Mouse (Mus musculus): ENCODE measurements around the gene Gpank1.
A peak's percentile ranks its signal among the peaks of the same experiment; 100 is the strongest.

The Gpank1 gene

GRCm38 (mm10) chr17:35131500-35132173 lies 10.4 kb downstream of the Gpank1 start, which contains the start of gene Apom:
Gene Apom, minus strand, starts transcription at chr17:35132050.
- no peak for ATAC-seq (ENCODE audit: low TSS enrichment)

GRCm38 (mm10) chr17:35132174-35132560 lies 10.9 kb downstream of the Gpank1 start:
- no peak for ATAC-seq (ENCODE audit: low TSS enrichment)

GRCm38 (mm10) chr17:35133517-35133916 lies 12.3 kb downstream of the Gpank1 start:
- no peak for ATAC-seq (ENCODE audit: low TSS enrichment)

- ATAC-seq (ENCODE audit: low TSS enrichment) = peak; percentile 94
Observed at GRCm38 (mm10) chr17:35134801-35135590, 13.7 kb downstream of the Gpank1 start, which contains the start of gene Bag6. Gene Bag6, plus strand, starts transcription at chr17:35135178.

- ATAC-seq (ENCODE audit: low TSS enrichment) = peak; percentile 58
Observed at GRCm38 (mm10) chr17:35135591-35136320, 14.5 kb downstream of the Gpank1 start.

GRCm38 (mm10) chr17:35139269-35139668 lies 18.0 kb downstream of the Gpank1 start:
- no peak for ATAC-seq (ENCODE audit: low TSS enrichment)

- ATAC-seq (ENCODE audit: low TSS enrichment) = no peak
Observed at GRCm38 (mm10) chr17:35140490-35140996, 19.3 kb downstream of the Gpank1 start.

- ATAC-seq (ENCODE audit: low TSS enrichment) = no peak
Observed at GRCm38 (mm10) chr17:35141971-35142370, 20.7 kb downstream of the Gpank1 start.

GRCm38 (mm10) chr17:35146139-35146538 lies 24.9 kb downstream of the Gpank1 start:
- no peak for ATAC-seq (ENCODE audit: low TSS enrichment)

- no peak for ATAC-seq (ENCODE audit: low TSS enrichment)
Observed at GRCm38 (mm10) chr17:35147348-35147747, 26.1 kb downstream of the Gpank1 start.

GRCm38 (mm10) chr17:35147922-35148639 lies 26.8 kb downstream of the Gpank1 start:
- peak; percentile 38; the same call in 1 of the 2 replicates for ATAC-seq (ENCODE audit: low TSS enrichment)

GRCm38 (mm10) chr17:35152121-35152520 lies 30.9 kb downstream of the Gpank1 start:
- no peak for ATAC-seq (ENCODE audit: low TSS enrichment)

GRCm38 (mm10) chr17:35153077-35153476 lies 31.8 kb downstream of the Gpank1 start:
- ATAC-seq (ENCODE audit: low TSS enrichment) = no peak

GRCm38 (mm10) chr17:35153931-35154330 lies 32.7 kb downstream of the Gpank1 start:
- no peak for ATAC-seq (ENCODE audit: low TSS enrichment)

- no peak for ATAC-seq (ENCODE audit: low TSS enrichment)
Observed at GRCm38 (mm10) chr17:35154616-35155015, 33.4 kb downstream of the Gpank1 start.

- no peak for ATAC-seq (ENCODE audit: low TSS enrichment)
Observed at GRCm38 (mm10) chr17:35155451-35155850, 34.2 kb downstream of the Gpank1 start.

- no peak for ATAC-seq (ENCODE audit: low TSS enrichment)
Observed at GRCm38 (mm10) chr17:35156461-35157200, 35.4 kb downstream of the Gpank1 start.

GRCm38 (mm10) chr17:35157254-35157653 lies 36.0 kb downstream of the Gpank1 start:
- ATAC-seq (ENCODE audit: low TSS enrichment) = no peak

- no peak for ATAC-seq (ENCODE audit: low TSS enrichment)
Observed at GRCm38 (mm10) chr17:35157661-35158175, 36.5 kb downstream of the Gpank1 start.

GRCm38 (mm10) chr17:35158850-35159593 lies 37.8 kb downstream of the Gpank1 start:
- no peak for ATAC-seq (ENCODE audit: low TSS enrichment)
